Mouse (Mus musculus) liver, postnatal 0 days (tissue): Measurements from ENCODE around the gene Lrriq1.

Experiments used
- CTCF ChIP-seq: sonication (generic); IDR thresholded peaks from 2 replicates; pipeline ENCODE4 v1.5.1; 2016; ENCODE audit warnings: antibody characterized with exemption, low read depth
- EP300 ChIP-seq: IDR thresholded peaks from 2 replicates; pipeline ENCODE4 v1.6.1; 2016; ENCODE audit warnings: antibody characterized with exemption, low read depth, mild to moderate bottlenecking

GRCm38 (mm10) chr10:103027226-103027930, 208.7 kb downstream of the Lrriq1 start:
- TF ChIP-seq CTCF (no peak), EP300 (no peak)
